Mouse (Mus musculus): ENCODE results near the gene Mn1.

Gene Mn1

GRCm38 (mm10) chr5:111416591-111417374 is at the start of gene Mn1:
Gene Mn1 (plus strand): TSS chr5:111417362.
- peak; percentile 90 to 93 for DNase-seq

DNA sequence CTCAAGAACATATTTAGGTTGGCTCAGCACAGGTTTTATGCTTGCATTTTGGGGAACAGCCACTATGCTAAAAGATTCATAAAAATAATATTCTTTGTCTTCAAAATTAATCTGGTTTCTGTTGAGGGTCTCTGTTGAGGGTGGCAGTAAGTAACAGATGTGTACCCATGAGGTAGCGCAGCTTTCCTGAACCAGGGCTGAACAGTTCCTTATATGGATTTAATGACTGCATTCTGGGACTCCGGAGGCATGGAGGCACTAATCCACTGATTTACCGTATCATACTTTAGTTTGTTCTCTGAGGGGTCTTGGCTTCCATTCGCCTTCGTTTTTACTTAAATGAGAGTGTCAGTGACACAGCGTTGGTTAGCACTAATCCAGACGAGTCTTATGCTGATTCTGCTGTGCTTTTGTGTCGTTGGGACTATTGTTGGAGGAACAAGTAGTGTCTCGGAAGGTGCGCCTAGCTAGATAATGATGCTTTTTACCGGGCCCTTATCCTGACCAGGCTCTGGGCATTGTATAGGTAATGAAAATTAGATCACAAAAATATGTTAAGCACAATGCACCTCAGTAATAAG is 49.1 kb upstream of the Mn1 start:
- no peak for DNase-seq

- no peak for DNase-seq
Observed at GRCm38 (mm10) chr5:111368576-111368975, 48.6 kb upstream of the Mn1 start.

- DNase-seq = no peak
Observed at GRCm38 (mm10) chr5:111375616-111376015, 41.5 kb upstream of the Mn1 start.

DNA sequence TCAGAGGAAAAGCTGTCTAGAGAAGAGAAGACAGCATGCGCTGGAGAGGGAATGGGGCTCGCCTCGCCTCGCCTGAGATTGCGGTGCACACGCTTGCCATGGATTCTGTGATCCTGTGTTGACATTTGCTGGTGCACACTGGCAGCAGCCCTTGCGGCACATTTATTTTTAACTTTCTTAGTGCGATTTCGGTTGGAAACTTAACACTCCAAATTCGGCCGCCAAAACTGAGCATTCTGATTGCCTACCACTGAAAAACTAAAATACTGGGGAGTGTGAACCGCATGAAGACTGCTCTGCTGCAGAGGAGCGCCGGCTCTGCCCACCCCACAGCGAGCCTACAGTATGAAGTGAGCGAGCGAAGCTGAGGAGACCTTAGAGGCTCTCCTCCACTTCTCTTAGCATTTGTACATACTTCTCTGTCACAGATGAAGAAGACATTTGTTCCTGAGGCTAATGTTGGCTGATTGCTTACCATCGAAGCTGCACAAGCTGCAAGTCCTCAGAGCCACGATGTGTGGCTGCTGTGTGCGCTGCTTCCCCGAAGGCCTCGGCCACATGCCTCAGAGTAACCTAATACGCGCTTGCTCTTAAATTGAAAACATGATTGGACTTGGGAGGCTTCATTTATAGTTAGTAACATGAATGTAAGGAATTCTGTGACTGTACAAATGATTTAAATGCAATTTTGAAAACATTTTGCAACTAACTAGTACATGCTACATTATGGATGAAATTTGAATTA is 40.7 kb upstream of the Mn1 start:
- no peak for DNase-seq

DNA sequence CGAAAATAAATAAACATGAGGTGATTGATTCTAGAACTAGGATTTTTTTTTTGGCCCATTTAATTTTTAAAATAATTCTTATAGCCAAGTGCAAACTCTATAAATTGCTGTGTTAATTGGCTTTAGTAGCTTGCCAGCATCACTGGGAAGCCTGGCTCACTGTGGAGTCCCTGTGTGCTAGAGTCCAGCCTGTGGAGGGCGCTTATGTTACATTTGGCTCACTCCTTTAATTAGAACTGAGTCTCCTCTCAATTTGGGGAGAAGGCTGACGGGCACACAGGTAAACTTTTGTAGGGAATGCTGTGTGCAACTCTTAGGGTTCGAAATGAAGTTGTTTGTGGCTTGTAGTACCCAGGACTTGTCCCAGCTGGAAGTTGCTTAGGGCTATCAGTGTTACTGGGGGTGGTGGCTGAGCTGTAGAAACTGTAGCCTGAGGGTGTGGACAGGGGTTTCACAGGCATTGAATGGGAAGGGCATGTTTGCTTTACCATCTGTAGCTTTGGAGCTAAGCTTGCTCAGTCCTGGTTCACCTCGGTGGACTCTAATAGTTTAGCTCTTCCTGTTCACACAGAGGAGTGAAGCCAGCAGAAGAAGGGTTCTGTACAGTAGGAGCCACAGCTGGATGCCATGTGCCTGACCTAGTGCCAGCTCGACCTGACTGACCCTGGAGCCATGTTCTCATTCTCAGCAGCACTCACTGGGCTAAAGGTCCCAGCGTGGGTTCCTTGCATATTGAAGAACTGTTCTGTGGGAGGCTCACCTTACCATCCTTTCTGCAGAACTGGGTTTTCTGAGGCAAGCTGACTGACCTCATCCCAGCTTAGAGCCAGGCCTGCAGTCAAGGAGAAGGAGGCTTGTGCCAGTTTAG is 38.8 kb upstream of the Mn1 start:
- DNase-seq = no peak

- DNase-seq = no peak
Observed at GRCm38 (mm10) chr5:111383335-111383734, 33.8 kb upstream of the Mn1 start.

DNA sequence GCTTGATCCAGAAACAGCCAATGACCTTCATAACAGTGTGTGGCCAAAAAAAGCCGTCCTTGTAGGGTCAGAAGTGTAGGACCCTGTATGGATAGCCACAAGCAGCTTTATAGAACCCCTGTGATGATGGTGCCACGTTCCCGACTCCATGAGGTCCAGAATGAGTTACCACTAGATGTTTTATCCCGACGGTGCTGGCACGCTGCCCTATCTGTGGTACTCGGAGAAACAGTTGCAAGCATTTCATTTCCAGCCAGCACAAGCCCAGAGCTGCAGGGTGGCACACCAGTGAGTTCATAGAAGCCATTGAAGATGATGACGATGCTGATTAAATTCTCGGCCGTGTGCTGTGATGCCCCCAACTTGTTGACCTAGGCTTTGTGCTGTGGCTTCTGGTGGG is 26.3 kb upstream of the Mn1 start:
- DNase-seq = no peak

- DNase-seq = no peak
Observed at GRCm38 (mm10) chr5:111391485-111391884, 25.7 kb upstream of the Mn1 start.

- DNase-seq = peak; percentile 76 to 80
Observed at GRCm38 (mm10) chr5:111393346-111394197, 23.6 kb upstream of the Mn1 start.

DNA sequence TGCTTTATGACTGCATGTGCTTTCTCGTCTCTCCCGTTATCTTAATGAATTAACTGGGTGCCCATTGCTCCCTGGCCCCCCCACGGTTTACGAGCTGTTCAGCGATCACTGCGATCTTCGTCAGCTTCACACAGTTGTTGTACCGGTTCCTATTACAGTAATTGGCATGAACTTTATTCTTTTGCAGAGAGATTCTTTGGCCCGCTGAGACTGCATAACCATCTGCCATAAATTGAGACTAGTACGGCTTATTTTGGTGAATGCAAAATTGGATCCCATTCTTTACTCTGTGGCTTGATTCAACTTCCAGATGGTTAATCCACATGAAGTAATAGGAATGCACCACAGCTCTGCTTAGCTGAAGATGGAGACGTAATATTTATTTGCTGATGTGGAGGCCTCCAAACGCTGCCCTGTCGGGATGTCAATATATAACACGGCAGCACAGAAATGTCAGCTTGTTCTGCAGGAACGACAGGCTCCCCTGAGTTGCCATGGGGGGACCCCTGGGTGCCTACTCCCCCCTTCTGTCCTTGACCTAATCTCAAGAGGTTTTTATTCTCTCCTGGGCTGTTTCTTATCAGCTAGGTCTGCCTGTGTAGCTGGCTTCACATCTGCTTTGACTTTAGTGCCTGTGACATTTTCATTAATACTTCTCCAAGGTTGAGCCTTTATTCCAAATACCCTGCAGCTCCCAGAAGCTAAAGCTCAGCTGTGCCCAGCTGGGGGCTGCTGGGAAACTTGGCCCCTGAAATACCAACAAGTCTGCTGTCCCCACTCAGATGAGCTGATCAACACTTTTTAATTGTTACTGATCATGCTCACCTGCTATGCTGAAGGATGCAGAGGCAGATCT is 22.7 kb upstream of the Mn1 start:
- DNase-seq = no peak

- DNase-seq = no peak
Observed at GRCm38 (mm10) chr5:111395771-111396170, 21.4 kb upstream of the Mn1 start.

- DNase-seq = no peak
Observed at GRCm38 (mm10) chr5:111396199-111396598, 21.0 kb upstream of the Mn1 start.

GRCm38 (mm10) chr5:111398471-111398870 is 18.7 kb upstream of the Mn1 start:
- DNase-seq = no peak

- no peak for DNase-seq
Observed at GRCm38 (mm10) chr5:111399271-111399670, 17.9 kb upstream of the Mn1 start.

- peak in 1 of 2 experiments; percentile 34 for DNase-seq
Observed at GRCm38 (mm10) chr5:111401879-111402650, 15.1 kb upstream of the Mn1 start.

DNA sequence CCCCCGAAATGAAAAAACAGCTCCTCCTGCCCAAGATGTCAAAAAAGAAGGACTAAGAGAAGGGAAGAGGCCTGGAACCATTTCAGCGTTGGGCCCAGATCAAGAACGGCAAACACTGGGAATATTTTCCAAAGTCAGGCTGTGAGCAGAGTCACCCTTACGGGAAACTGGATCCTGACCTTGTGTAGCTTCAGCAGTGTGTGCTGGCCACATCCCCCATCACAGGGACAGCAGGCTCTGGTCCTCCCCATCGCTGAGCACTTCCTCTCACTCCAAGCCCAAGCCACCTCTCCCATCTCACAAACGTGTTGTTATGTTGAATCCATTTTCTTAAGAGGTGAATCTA is 14.5 kb upstream of the Mn1 start:
- no peak for DNase-seq

DNA sequence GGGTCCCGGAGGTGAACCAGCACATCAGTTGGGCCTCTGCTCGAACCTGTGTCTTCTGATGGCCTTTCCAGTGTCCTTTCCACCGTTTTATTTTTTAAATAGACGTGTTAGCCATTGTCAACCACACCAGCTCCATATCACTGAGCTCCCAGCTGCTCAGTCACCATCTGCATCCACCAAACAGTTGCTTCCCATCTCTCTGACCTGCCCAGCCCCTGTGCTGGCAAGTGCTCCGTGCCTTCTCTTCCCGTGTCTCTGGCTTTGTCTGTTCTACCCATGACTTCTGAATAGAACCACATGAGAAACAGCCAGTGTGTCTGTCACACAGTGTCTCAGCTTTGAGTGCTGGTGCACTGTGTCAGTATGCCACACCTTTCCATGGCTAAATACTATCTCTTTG is 12.4 kb upstream of the Mn1 start:
- no peak for DNase-seq

DNA sequence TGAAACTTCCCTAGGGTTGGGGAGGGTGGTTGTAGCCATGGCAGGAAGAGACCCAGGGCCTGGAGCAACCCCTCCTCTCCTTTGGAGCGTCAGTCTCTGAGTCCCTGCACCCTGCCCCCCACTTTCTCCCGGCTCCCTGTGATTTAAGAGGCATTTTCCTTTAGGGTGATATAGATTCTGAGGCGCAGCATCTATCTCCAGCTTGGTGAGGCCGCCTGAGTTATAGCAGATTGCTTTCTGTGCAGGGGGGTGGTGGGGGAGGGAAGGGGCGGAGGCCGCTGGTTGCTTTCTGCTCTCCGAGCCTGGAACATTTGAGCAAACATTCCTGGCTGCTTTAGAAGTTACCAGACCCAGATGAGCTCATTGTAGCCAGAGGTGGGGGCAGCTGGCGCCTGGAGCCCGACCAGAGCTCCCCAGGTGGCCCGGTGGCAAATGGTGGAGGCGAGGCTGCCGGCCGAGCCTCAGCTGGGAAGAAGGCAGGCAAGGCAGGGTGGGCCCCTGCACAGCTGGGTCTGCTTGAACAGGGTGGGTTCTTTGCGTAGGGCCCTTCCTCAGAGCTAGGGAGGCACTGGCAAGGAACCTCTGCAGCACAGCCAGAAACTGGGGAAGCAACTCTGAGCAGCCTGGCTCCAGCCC is 8.6 kb upstream of the Mn1 start:
- DNase-seq = peak; percentile 36 to 65

Measured in lung, postnatal 4 days (tissue).